8 mouse cellular contexts compared by ENCODE assay signal in the genomic region with DNA sequence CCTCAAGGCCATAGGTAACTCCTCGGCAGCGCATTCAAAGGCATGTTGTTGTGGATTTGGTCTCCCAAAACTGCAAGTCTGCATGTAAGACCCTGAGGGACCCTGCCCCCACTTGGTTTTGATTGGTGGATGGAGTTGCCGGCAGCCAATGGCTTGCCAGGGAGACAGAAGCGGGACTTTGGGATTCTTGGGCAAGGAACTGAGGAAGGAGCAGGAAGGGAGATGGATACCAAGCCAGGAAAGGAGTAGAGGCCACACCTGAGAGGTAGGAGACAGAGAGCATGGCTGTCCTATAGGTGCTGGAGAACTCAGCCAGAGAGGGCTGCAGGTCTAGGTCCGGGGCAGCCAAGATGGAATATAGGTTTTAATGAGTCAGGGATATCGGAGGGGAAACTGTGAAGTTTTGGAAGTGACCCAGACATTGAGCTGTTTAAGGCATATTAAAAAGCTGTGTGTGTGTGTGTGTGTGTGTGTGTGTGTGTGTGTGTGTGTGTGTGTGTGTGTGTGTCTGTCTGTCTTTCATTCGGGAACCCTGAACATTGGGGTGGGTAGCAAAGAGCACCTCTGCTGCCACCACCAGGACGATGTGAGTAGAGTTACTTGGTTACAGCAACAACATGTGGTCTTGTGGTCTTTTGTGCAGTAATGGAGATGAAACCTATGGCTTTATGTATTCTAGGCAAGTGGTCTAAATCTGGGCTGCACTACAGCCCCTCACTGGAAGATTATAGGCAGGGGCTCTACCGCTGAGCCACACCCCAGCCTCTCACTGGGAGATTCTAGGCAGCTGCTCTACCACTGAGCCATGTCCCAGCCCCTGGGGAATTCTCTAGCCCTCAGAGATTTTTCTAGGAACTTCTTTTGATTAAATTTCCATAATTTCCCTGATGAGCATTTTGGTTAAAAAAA. TPM values are rescaled to one million over a fixed set of nuclear protein-coding genes. Genes with fewer than 3 reads are reported as not detected.
DNase-seq lines count a peak whose midpoint lies in the region; ATAC-seq and TF ChIP-seq lines count a peak whose summit lies in the region.

No protein-coding gene starts in this region.

- H3K4me1 ChIP-seq in liver, adult 2 months (ENCODE audit: control insufficient read depth, insufficient read depth, low read length), result no peaks in the 10 kb centered on the region
- H3K4me1 ChIP-seq in embryonic facial prominence, embryonic 12.5 days, result no peaks in the 10 kb centered on the region
- no peaks in the 10 kb centered on the region for H3K4me1 ChIP-seq in hindbrain, postnatal 0 days (ENCODE audit: insufficient read depth, low read length)

- no peak overlapping the region for H3K27ac ChIP-seq in liver, adult 2 months (replicated peaks; ENCODE audit: insufficient read depth, low read depth, low read length)
- H3K27ac ChIP-seq in embryonic facial prominence, embryonic 12.5 days, result no peak overlapping the region
- H3K27ac ChIP-seq in hindbrain, postnatal 0 days, result no peak overlapping the region

- H3K9me3 ChIP-seq in embryonic facial prominence, embryonic 12.5 days, result no peaks in the 10 kb centered on the region
- no peaks in the 10 kb centered on the region for H3K9me3 ChIP-seq in hindbrain, postnatal 0 days (ENCODE audit: low read length)

- DNase-seq in liver, adult 2 months (ENCODE audit: extremely low read depth, low read depth, low spot score), result no peak
- no peak for DNase-seq in liver
- DNase-seq in hindbrain, postnatal 0 days (ENCODE audit: low spot score), result peak; percentile 11
- peak; percentile 25 for DNase-seq in lung, postnatal 10 days
- no peak for DNase-seq in cerebellum, adult 18-20 months
- DNase-seq in urinary bladder, postnatal 10 days (ENCODE audit: low spot score), result no peak
- no peak for DNase-seq in adrenal gland, adult 2 months

- no peak for ATAC-seq in embryonic facial prominence, embryonic 12.5 days (ENCODE audit: insufficient number of reproducible peaks, insufficient read depth, low FRiP score, low TSS enrichment)
- no peak for ATAC-seq in hindbrain, postnatal 0 days

- no peaks in the 10 kb centered on the region for H3K27me3 ChIP-seq in liver, adult 2 months (ENCODE audit: control insufficient read depth, insufficient read depth, low read length)
- no peaks in the 10 kb centered on the region for H3K27me3 ChIP-seq in embryonic facial prominence, embryonic 12.5 days
- no peaks in the 10 kb centered on the region for H3K27me3 ChIP-seq in hindbrain, postnatal 0 days (ENCODE audit: insufficient read depth, low read length)

- H3K79me2 ChIP-seq in liver, adult 2 months (ENCODE audit: control insufficient read depth, insufficient read depth, low read length), result no peaks in the 10 kb centered on the region

- WGBS in liver, adult 2 months, result 51% methylated on average over 9 of the region's 9 CpGs
- WGBS in embryonic facial prominence, embryonic 12.5 days, result 21% methylated on average over 9 of the region's 9 CpGs
- WGBS in hindbrain, postnatal 0 days, result 22% methylated on average over 9 of the region's 9 CpGs

- no peaks in the 10 kb centered on the region for H3K36me3 ChIP-seq in liver, adult 2 months (ENCODE audit: control insufficient read depth, insufficient read depth, low read length)
- H3K36me3 ChIP-seq in embryonic facial prominence, embryonic 12.5 days, result no peaks in the 10 kb centered on the region
- no peaks in the 10 kb centered on the region for H3K36me3 ChIP-seq in hindbrain, postnatal 0 days (ENCODE audit: insufficient read depth, low read length)

- H3K4me2 ChIP-seq in embryonic facial prominence, embryonic 12.5 days (replicated peaks), result peak overlapping the region; percentile 46
- H3K4me2 ChIP-seq in hindbrain, postnatal 0 days (ENCODE audit: low read depth, low read length), result peak overlapping the region; percentile 33

- no peak overlapping the region for H3K4me3 ChIP-seq in liver, adult 2 months (ENCODE audit: insufficient read depth, low read depth, low read length)
- H3K4me3 ChIP-seq in embryonic facial prominence, embryonic 12.5 days, result peak overlapping the region; percentile 21
- H3K4me3 ChIP-seq in hindbrain, postnatal 0 days (ENCODE audit: low read length), result no peak overlapping the region

- peak; percentile 28; the same call in 1 of the 2 replicates for TF ChIP-seq CTCF in liver, adult 2 months (IDR thresholded peaks at IDR 0.05; ENCODE audit: low read depth, low read length)
- TF ChIP-seq CTCF in hindbrain, postnatal 0 days (IDR thresholded peaks at IDR 0.05; ENCODE audit: low read depth), result peak; percentile 46; the same call in 1 of the 2 replicates

- no peak for TF ChIP-seq POLR2A in liver, adult 2 months (IDR thresholded peaks at IDR 0.05; ENCODE audit: extremely low read depth, insufficient read depth, low read length)

- H3K9ac ChIP-seq in liver, adult 2 months (ENCODE audit: low read depth, low read length), result no peak overlapping the region
- H3K9ac ChIP-seq in embryonic facial prominence, embryonic 12.5 days, result no peak overlapping the region
- no peak overlapping the region for H3K9ac ChIP-seq in hindbrain, postnatal 0 days (replicated peaks; ENCODE audit: low read length)

RNA-seq across cellular contexts. Expression of a gene that starts 37.2 kb away (rescaled TPM):
- total RNA-seq in liver, adult 2 months (2014; rRNA removed), result 95.3 and 137 TPM in 2 replicates
- 21.6 and 78.3 TPM in 2 replicates for polyA plus RNA-seq in liver, adult 2 months (2012; rRNA removed)
- not detected in 2 replicates for polyA plus RNA-seq in embryonic facial prominence, embryonic 12.5 days (2016; fragmentation: Nextera tagmentation; extraction: Ambion mirVana)
- not detected in 2 replicates for total RNA-seq in hindbrain, postnatal 0 days (2014; rRNA removed)
- not detected in 2 replicates for polyA plus RNA-seq in hindbrain, postnatal 0 days (2015; fragmentation: Nextera tagmentation; extraction: Ambion mirVana)
- 10 to 100 TPM; 16.1 to 54.8 TPM for total RNA-seq in adrenal gland, adult 2 months (2021)
- 0.18 and 0.37 TPM in 2 replicates for polyA plus RNA-seq in adrenal gland, adult 2 months (2012; rRNA removed)

RNA-seq across cellular contexts. Expression of a gene that starts 43.5 kb away (rescaled TPM):
- total RNA-seq in liver, adult 2 months (2014; rRNA removed), result 0.13 and 0.28 TPM in 2 replicates
- polyA plus RNA-seq in liver, adult 2 months (2012; rRNA removed), result 0.37 and 0.41 TPM in 2 replicates
- 4.2 and 5.3 TPM in 2 replicates for polyA plus RNA-seq in embryonic facial prominence, embryonic 12.5 days (2016; fragmentation: Nextera tagmentation; extraction: Ambion mirVana)
- total RNA-seq in hindbrain, postnatal 0 days (2014; rRNA removed), result 3.8 and 4.4 TPM in 2 replicates
- polyA plus RNA-seq in hindbrain, postnatal 0 days (2015; fragmentation: Nextera tagmentation; extraction: Ambion mirVana), result 3.5 and 4.3 TPM in 2 replicates
- 1 to 10 TPM; 2.5 to 3.4 TPM for total RNA-seq in adrenal gland, adult 2 months (2021)
- 2.4 and 3.0 TPM in 2 replicates for polyA plus RNA-seq in adrenal gland, adult 2 months (2012; rRNA removed)

Comparison
In these comparisons a context has a peak if more than half of its experiments do, and no peak if none do; other contexts are left out.
1. DNase-seq: peak in hindbrain, postnatal 0 days (single experiment) and lung, postnatal 10 days (single experiment); none in liver, adult 2 months (single experiment), liver (single experiment), cerebellum, adult 18-20 months (0 of 2), urinary bladder, postnatal 10 days (single experiment) and adrenal gland, adult 2 months (single experiment).
2. RNA of a gene that starts 37.2 kb away (polyA plus RNA-seq): 21.6 to 78.3 TPM in liver, adult 2 months; 0.18 to 0.37 TPM in adrenal gland, adult 2 months, not detected in embryonic facial prominence, embryonic 12.5 days and not detected in hindbrain, postnatal 0 days; every median in the first group is over 10 times any median in the second.